Mouse (Mus musculus): ENCODE measurements around the gene Ccdc103. TPM values are rescaled to one million over a fixed set of nuclear protein-coding genes. Genes with fewer than 3 reads are reported as not detected.

Ccdc103 gene
- total RNA-seq (2023) = not detected

GRCm38 (mm10) chr11:102880585-102881313 is at the start of gene Ccdc103, which contains the start of gene Eftud2:
Gene Ccdc103, plus strand, starts transcription at chr11:102881204.
Gene Eftud2, minus strand, starts transcription at chr11:102880985.

GRCm38 (mm10) chr11:102835549-102835948 is 45.5 kb upstream of the Ccdc103 start, which contains the start of gene Higd1b:
Gene Higd1b, plus strand, starts transcription at chr11:102835849.

GRCm38 (mm10) chr11:102884616-102885219 is 3.7 kb downstream of the Ccdc103 start, which contains the start of gene Fam187a:
Gene Fam187a, plus strand, starts transcription at chr11:102885169.

GRCm38 (mm10) chr11:102900763-102901162 is 19.8 kb downstream of the Ccdc103 start, which contains the start of gene Gfap:
Gene Gfap, minus strand, starts transcription at chr11:102900912.

GRCm38 (mm10) chr11:102924557-102925350 is 43.8 kb downstream of the Ccdc103 start, which contains the start of gene Kif18b:
Gene Kif18b, minus strand, starts transcription at chr11:102925124.

Other genes starting within 250 kb of the Ccdc103 start
- not detected for gene Meioc, start 217.5 kb upstream of the Ccdc103 start, total RNA-seq (2023)
- gene Ccdc43, start 183.4 kb upstream of the Ccdc103 start, total RNA-seq (2023) = 30.9 TPM
- gene Adam11, start 119.8 kb upstream of the Ccdc103 start, total RNA-seq (2023) = 3.9 TPM
- not detected for gene Gjc1, start 61.5 kb upstream of the Ccdc103 start, total RNA-seq (2023)
- not detected for gene Higd1b, start 45.4 kb upstream of the Ccdc103 start, total RNA-seq (2023)
- gene Eftud2, start 219 bp upstream of the Ccdc103 start, total RNA-seq (2023) = 128 TPM
- not detected for gene Fam187a, start 4.0 kb downstream of the Ccdc103 start, total RNA-seq (2023)
- gene Gfap, start 19.7 kb downstream of the Ccdc103 start, total RNA-seq (2023) = not detected
- gene Kif18b, start 43.9 kb downstream of the Ccdc103 start, total RNA-seq (2023) = 0.38 TPM
- not detected for gene C1ql1, start 65.5 kb downstream of the Ccdc103 start, total RNA-seq (2023)
- 68.1 TPM for gene Nmt1, start 147.0 kb downstream of the Ccdc103 start, total RNA-seq (2023)
- gene Dcakd, start 147.1 kb downstream of the Ccdc103 start, total RNA-seq (2023) = 17.7 TPM
- not detected for gene Plcd3, start 220.5 kb downstream of the Ccdc103 start, total RNA-seq (2023)
- gene Acbd4, start 220.5 kb downstream of the Ccdc103 start, total RNA-seq (2023) = 33.8 TPM
- gene Hexim1, start 235.0 kb downstream of the Ccdc103 start, total RNA-seq (2023) = 130 TPM